Mouse (Mus musculus): ENCODE data around the gene Anks3. TPM values are rescaled to one million over a fixed set of nuclear protein-coding genes. Genes with fewer than 3 reads are reported as not detected.

Gene Anks3
- polyA plus RNA-seq, 1 experiment from 2014 or later: 39.6 TPM

DNA sequence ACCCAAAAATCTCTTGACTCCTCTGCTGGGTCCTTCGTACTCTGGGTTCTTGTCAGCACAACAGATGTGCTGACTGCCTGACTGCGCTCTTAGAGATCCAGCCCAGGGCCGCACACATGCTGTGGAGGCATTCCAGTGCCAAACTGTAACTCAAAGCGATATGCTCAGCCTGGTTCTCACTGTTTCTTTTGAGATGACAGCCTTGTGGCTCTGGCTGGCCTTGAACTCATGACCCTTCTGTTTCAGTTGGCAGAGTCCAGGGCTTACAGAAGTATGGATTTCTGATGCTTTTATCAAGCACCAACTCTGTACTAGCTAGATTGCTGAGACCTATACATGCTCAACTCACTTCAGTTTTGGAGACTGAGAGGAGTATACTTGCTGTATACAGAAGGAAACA, 29.3 kb upstream of the Anks3 start:
- ATAC-seq: no peak
- Histone ChIP-seq H3K36me3 (no peaks in the 10 kb centered on the region), H3K27me3 (replicated peaks) (no peaks in the 10 kb centered on the region), H3K4me1 (replicated peaks) (peaks cover 4% of the 10 kb centered on the region), H3K9me3 (no peaks in the 10 kb centered on the region), H3K9ac (no peak overlapping the region), H3K4me2 (replicated peaks) (no peak overlapping the region), H3K4me3 (replicated peaks) (no peak overlapping the region), H3K27ac (no peak overlapping the region)
- 86% methylated on average over 4 of the region's 4 CpGs for WGBS

DNA sequence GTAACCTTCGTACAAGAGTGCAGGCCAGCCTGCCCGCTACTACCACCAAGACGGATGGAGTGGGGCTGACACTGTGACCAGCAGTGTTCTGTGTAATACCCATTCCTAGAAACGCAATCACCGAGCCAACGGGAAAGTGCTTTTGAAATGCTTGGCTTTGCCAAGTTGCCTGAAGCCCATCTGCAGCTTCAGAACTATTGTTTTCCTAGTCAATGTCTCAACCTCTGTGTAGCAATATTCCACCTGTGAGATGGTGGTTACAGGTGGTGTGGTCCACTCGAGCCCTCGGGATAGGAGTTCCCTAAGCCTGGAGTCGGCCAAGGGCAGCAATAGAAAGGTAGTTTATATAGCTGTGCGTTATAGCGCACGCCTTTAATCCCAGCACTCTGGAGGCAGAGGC, 20.7 kb upstream of the Anks3 start:
- H3K27ac ChIP-seq: no peak overlapping the region
- 90% methylated on average over 12 of the region's 12 CpGs for WGBS

DNA sequence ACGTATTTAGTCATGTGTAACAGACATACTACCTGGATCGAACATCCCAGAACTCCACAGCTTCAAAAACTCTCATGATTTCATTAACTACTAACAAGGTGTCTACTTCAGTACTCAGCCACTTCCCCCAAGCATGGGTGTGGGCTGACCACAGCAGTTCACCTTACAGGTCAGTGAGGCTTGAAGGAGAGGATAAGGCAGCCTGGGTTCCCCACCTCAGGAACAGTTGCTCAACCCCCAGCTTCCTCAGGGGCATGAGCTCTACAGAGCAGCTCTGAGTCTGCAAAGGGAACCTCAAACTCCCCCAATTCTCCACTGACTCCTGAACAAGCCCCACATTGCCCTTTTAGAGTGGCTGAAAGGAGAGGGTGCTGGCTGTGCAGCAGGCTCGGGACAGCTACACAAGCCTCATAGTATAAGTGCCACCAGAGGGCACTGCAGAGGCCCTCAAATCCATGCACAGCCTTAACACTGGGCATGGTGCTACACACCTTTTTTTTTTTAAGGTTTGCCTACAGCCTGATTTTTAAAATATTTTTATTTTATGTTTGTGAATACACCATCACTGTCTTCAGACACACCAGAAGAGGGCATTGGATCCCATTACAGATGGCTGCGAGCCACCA, 15.9 kb upstream of the Anks3 start:
- H3K27me3 ChIP-seq (replicated peaks): no peaks in the 10 kb centered on the region
- no peak overlapping the region for H3K4me3 ChIP-seq (replicated peaks)
- no peak overlapping the region for H3K27ac ChIP-seq
- H3K9me3 ChIP-seq: no peaks in the 10 kb centered on the region
- 76% methylated on average over 4 of the region's 4 CpGs for WGBS
- ATAC-seq: peak; percentile 84
- no peaks in the 10 kb centered on the region for H3K36me3 ChIP-seq
- H3K4me1 ChIP-seq (replicated peaks): 0 out of 2 replicates have a peak, but pooled peaks cover 3% of the 10 kb centered on the region
- H3K4me2 ChIP-seq (replicated peaks): no peak overlapping the region
- H3K9ac ChIP-seq: no peak overlapping the region

More for the DNA sequence above, 20.7 kb upstream of the Anks3 start:
- no peak overlapping the region for H3K9ac ChIP-seq
- no peaks in the 10 kb centered on the region for H3K27me3 ChIP-seq (replicated peaks)
- no peak overlapping the region for H3K4me2 ChIP-seq (replicated peaks)
- no peaks in the 10 kb centered on the region for H3K4me1 ChIP-seq (replicated peaks)
- H3K36me3 ChIP-seq: no peaks in the 10 kb centered on the region
- no peak overlapping the region for H3K4me3 ChIP-seq (replicated peaks)
- ATAC-seq: no peak
- no peaks in the 10 kb centered on the region for H3K9me3 ChIP-seq

DNA sequence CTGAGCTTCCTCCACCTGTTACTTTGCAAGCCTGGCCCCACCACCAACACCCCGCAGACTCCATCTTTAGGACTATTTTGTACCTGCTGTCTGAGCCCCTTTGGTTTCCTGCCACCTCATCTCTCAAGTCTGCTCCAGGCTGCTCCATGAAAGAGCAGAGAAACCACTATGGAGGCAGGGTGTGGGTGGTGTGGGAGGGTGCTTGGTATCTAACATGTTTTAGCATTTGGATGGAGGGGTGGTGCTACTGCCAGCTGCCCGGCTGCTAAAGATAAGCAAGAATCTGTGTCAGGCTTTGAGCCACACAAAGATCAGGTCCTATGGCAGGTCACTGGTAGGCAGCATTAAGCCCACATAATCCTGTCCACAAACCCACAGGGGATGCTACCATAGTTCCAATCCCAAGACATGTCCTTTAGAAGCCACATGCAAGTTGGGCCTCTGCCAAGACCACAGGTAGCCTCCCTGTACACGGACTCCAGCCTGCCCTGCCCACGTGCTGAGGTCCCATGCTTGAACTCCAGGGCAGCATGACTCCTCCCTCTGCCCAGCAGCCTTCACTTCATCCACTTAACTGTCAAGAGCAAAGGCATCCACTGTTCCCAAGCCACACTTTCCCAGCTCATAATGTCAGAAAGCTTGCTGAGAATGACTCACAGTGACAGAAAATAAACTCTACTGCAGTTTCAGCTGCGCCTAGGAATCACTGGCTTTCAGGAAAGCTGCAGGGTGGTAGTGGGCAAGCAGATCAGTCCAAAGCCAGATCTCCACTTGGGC, 14.5 kb upstream of the Anks3 start:
- Histone ChIP-seq H3K4me1 (replicated peaks) (0 out of 2 replicates have a peak, but pooled peaks cover 3% of the 10 kb centered on the region), H3K27ac (no peak overlapping the region), H3K9me3 (no peaks in the 10 kb centered on the region), H3K4me3 (replicated peaks) (no peak overlapping the region), H3K9ac (no peak overlapping the region), H3K36me3 (no peaks in the 10 kb centered on the region), H3K4me2 (replicated peaks) (no peak overlapping the region), H3K27me3 (replicated peaks) (no peaks in the 10 kb centered on the region)
- 51% methylated on average over 5 of the region's 5 CpGs for WGBS
- ATAC-seq: 0 out of 2 replicates have a peak, but pooled peaks have one; percentile 43

DNA sequence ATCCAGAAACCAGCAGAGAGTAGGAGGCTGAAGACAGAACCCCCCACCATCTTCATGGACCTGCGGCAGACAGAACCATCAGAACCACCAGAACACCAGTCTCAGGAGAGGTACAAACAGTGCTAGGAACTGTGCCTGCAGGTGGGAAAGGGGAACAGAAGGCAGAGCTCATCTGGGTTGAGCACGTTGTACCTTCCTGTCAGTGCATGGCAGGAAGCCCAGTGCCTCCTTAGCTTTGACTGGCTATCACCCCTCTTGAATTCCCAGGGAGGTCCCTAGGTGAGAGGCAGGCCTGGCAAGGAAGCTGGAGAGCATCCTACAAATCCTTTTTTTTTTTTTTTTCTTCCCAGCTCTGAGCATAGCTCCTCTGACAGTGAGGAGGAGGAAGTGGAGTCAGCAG, 12.2 kb upstream of the Anks3 start:
- Histone ChIP-seq H3K36me3 (no peaks in the 10 kb centered on the region), H3K4me2 (replicated peaks) (no peak overlapping the region), H3K27me3 (replicated peaks) (no peaks in the 10 kb centered on the region), H3K27ac (no peak overlapping the region), H3K4me3 (replicated peaks) (no peak overlapping the region), H3K9me3 (no peaks in the 10 kb centered on the region), H3K9ac (no peak overlapping the region), H3K4me1 (replicated peaks) (0 out of 2 replicates have a peak, but pooled peaks cover 3% of the 10 kb centered on the region)
- WGBS: 53% methylated on average over 2 of the region's 2 CpGs
- ATAC-seq: no peak

DNA sequence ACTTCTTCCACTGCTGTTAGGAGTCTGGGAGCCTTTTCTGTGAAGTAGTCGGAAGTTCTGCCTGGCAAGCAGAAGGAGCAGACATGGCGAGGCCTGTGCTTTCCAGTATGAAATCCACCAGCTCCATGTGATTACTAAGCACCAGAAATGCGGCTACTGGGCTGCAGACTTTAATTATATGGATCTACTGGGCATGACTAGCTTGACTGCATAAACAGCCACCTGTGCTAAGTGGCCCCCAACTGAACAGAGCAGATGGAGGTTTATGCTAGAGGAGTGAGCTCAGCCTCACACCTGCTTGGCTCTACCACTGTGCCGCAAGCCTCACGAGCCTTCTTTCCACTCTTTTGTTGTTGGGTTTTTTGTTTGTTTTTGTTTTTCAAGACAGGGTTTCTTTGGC, 10.5 kb upstream of the Anks3 start:
- Histone ChIP-seq H3K9me3 (no peaks in the 10 kb centered on the region), H3K9ac (no peak overlapping the region), H3K4me3 (replicated peaks) (no peak overlapping the region), H3K36me3 (no peaks in the 10 kb centered on the region), H3K4me2 (replicated peaks) (no peak overlapping the region), H3K4me1 (replicated peaks) (0 out of 2 replicates have a peak, but pooled peaks cover 3% of the 10 kb centered on the region), H3K27me3 (replicated peaks) (no peaks in the 10 kb centered on the region), H3K27ac (no peak overlapping the region)
- WGBS: 90% methylated on average over 5 of the region's 5 CpGs
- no peak for ATAC-seq

DNA sequence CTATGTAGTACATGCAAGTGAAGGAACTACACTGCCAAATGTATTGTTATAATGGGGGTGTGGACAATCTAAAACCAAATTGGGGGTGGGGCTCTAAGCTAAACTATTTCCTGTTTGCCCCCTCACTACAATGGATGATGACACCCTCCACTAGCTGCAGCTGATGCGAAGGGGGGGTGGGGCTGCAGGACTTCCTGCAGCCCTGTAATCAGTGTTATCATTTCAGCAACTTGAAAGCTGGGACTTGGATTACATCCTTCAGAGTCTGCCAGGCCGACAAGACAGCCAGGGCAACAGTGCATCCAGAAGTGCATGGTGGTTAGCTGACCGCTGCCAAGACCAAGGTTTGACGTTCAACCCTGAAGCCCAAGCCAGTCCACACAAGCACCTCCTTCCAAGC, 7.6 kb upstream of the Anks3 start:
- ATAC-seq: no peak
- 65% methylated on average over 4 of the region's 4 CpGs for WGBS
- H3K27ac ChIP-seq: no peak overlapping the region

DNA sequence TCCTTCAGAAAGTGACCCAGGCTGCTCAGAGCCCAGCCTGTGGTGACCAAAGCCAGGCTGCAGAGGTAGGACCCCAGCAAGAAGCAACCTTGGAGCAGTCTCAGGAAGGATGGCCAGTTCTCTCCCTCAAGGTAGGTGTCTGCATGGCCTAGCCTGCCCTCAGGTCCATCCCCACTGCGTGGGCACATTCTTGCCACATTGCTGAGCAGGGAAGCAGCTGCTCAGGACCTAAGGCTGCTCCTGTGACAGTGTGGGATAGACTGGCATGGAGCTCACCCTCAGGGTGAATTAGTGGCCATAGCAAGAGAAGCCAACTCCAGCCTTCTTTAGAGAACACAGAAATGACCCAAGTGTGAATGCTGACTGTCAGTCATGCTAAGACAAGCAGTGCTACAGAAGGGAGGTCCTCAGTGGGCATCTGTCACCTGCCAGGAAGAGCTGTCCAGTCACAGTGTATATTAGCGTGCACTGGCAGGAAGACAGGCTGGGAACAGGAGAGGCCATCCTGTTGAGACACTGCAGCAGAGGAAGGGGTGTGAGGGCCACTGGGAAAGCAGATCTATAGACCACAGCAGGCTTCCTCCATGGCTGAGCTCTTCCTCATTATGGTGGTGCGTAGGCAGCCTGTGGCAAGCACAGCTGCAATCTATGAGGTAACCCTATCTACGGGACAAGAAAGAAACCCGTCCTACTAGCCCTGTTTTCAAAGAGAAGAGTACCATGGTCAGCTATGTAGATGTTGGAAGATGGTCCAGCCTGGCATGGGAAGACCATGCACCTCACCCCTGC, 5.2 kb upstream of the Anks3 start:
- H3K9ac ChIP-seq: no peak overlapping the region
- ATAC-seq: no peak
- no peaks in the 10 kb centered on the region for H3K36me3 ChIP-seq
- no peaks in the 10 kb centered on the region for H3K27me3 ChIP-seq (replicated peaks)
- no peak overlapping the region for H3K4me3 ChIP-seq (replicated peaks)
- H3K27ac ChIP-seq: no peak overlapping the region
- H3K4me2 ChIP-seq (replicated peaks): no peak overlapping the region
- H3K9me3 ChIP-seq: no peaks in the 10 kb centered on the region
- WGBS: 72% methylated on average over 5 of the region's 5 CpGs
- H3K4me1 ChIP-seq (replicated peaks): 0 out of 2 replicates have a peak, but pooled peaks cover 5% of the 10 kb centered on the region

More for the DNA sequence above, 7.6 kb upstream of the Anks3 start:
- Histone ChIP-seq H3K36me3 (no peaks in the 10 kb centered on the region), H3K9ac (no peak overlapping the region), H3K4me3 (replicated peaks) (no peak overlapping the region), H3K4me1 (replicated peaks) (0 out of 2 replicates have a peak, but pooled peaks cover 2% of the 10 kb centered on the region), H3K27me3 (replicated peaks) (no peaks in the 10 kb centered on the region), H3K9me3 (no peaks in the 10 kb centered on the region), H3K4me2 (replicated peaks) (no peak overlapping the region)

DNA sequence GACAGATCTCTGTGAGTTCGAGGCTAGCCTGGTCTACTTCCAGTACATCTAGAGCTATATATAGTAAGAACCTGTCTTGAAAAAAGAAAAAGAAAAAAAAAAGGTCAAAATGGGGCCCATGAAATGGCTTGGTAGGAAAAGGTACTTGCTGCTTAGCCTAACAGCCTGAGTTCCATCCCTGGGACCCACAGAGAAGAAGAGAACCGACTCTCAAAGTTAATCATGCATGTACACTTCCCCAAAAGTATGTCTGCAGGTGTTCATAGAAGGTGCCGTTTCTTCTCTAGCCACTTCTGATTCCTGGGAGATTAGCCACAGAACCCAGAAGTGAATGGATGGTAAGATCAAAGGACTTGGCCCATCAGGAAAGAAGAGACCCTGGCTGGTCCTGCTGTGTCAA, 4.4 kb upstream of the Anks3 start:
- no peak for ATAC-seq
- H3K27ac ChIP-seq: no peak overlapping the region
- H3K9ac ChIP-seq: no peak overlapping the region
- no peak overlapping the region for H3K4me2 ChIP-seq (replicated peaks)
- H3K4me1 ChIP-seq (replicated peaks): peaks cover 6% of the 10 kb centered on the region
- no peak overlapping the region for H3K4me3 ChIP-seq (replicated peaks)
- H3K9me3 ChIP-seq: no peaks in the 10 kb centered on the region
- no peaks in the 10 kb centered on the region for H3K36me3 ChIP-seq
- 81% methylated on average over 3 of the region's 3 CpGs for WGBS
- no peaks in the 10 kb centered on the region for H3K27me3 ChIP-seq (replicated peaks)

DNA sequence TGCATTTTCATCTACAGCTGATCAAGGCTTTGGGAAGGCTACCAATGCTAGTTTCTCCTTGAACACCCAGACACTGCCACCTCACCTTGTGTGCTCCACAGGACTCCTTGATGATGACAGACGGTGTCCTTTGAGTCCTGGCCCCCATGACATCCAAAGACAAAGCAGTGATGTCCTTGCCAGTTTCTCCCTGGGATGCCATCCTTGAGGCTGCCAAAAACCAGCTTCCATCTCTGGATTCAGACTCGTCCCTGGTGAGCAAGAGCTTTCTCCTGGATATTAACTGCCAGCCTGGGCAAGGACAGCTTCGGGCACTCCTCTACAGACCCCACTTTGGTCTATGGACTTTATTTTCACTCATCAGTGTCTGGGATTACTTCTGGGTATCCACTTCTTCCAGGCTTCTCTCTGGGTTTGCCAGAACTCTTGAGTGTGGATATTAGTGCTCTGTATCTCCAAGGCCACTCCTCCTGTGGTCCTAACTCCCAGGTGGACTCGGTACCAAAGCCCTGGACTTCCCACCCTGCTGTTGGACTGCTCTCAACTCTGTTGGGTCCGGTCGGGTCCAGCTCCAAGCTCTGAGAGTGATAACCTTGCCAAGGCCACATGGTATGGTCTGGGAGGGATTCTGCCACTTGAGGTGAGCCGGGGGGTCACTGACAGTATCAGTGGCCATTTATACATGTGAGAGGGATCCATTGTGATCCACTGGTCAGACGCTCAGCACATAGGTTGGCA, 1.6 kb upstream of the Anks3 start:
- no peak overlapping the region for H3K9ac ChIP-seq
- 89% methylated on average over 8 of the region's 8 CpGs for WGBS
- H3K9me3 ChIP-seq: no peaks in the 10 kb centered on the region
- no peak for ATAC-seq
- H3K4me3 ChIP-seq (replicated peaks): no peak overlapping the region
- no peaks in the 10 kb centered on the region for H3K27me3 ChIP-seq (replicated peaks)
- no peak overlapping the region for H3K27ac ChIP-seq
- H3K4me2 ChIP-seq (replicated peaks): peak overlapping the region; percentile 89; the same call in 1 of the 2 replicates
- H3K4me1 ChIP-seq (replicated peaks): peaks cover 9% of the 10 kb centered on the region
- no peaks in the 10 kb centered on the region for H3K36me3 ChIP-seq

DNA sequence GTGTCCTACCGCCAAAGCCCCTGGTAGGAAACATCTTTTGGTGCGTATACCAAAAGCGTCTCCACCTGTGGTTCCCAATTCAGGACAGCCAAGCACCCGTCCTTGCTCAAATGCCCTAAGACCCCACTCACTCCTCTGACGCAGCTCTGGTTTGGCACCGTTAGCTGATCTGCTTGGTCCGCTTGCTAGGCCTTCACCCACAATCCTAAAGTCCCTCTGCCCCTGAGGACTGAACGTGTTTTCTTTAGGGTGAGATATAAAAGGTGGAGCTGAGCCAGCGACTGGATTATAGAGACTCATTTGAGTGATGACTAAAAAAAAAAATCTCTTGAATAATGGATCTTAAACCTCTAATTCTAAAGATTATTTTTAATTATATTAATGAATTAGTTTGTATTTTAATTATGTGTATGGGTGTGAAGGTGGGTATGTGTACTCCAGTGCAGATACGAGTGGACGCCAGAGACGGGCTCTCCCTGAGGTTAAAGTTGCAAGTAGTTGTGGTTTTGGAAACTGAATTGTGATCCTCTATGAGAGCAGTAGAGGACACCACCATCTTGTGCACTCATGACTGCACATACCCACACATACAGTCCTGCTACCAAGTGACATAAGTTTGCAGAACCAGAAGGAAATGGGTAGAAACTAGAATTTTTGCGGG, 856 bp upstream of the Anks3 start:
- ATAC-seq: peak; percentile 8; the same call in 1 of the 2 replicates
- Histone ChIP-seq H3K4me2 (replicated peaks) (peak overlapping the region; percentile 89), H3K4me3 (replicated peaks) (peak overlapping the region; percentile 97), H3K27me3 (replicated peaks) (no peaks in the 10 kb centered on the region), H3K4me1 (replicated peaks) (peaks cover 9% of the 10 kb centered on the region), H3K27ac (peak overlapping the region; percentile 65; the same call in 1 of the 2 replicates), H3K9me3 (no peaks in the 10 kb centered on the region), H3K36me3 (no peaks in the 10 kb centered on the region), H3K9ac (peak overlapping the region; percentile 66)
- WGBS: 22% methylated on average over 13 of the region's 13 CpGs

Data from intestine, embryonic 15.5 days (tissue).